Mouse (Mus musculus) spleen, adult 2 months (tissue): Measurements from ENCODE around the gene Pnmal1.

ENCODE experiments used
- CTCF ChIP-seq: fragments of 200-500 bp; IDR thresholded peaks from 2 replicates; pipeline ENCODE4 v1.5.1; 2011; ENCODE audit warnings: mild to moderate bottlenecking, inconsistent platforms; ENCODE audit not compliant: insufficient read depth, insufficient read length, insufficient replicate concordance; ENCODE audit errors: extremely low read depth
- POLR2A ChIP-seq: fragments of 200-500 bp; IDR thresholded peaks from 2 replicates; pipeline ENCODE4 v1.6.1; 2011; ENCODE audit warnings: low read depth, low read length, inconsistent platforms

DNA sequence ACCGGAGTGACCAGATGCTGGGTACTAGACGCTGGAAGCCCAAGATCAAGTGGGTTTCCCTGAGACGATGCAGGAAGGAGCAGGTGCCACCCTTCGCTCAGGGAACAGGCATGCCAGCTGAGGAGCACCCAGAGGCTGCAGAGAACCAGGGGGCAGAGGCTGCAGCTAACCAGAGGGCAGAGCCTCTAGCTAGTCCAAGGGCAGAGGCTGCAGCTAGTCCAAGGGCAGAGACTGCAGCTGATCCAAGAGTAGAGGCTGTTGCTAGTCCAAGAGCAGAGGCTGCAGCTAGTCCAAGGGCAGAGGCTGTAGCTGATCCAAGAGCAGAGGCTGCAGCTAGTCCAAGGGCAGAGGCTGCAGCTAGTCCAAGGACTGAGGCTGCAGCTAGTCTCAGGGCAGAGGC is 35.9 kb downstream of the Pnmal1 start:
- TF ChIP-seq CTCF (no peak), POLR2A (no peak)
